In genomic region chr8:126601325-126601724, GRCm38 (mm10) we compare ENCODE assay signal across 8 mouse cellular contexts. TPM values are rescaled to one million over a fixed set of nuclear protein-coding genes. Genes with fewer than 3 reads are reported as not detected.
DNase-seq lines count a peak whose midpoint lies in the region; ATAC-seq and TF ChIP-seq lines count a peak whose summit lies in the region.
"Had no signal": no experiment of that assay in that cellular context is flagged by ENCODE, and none has a peak within 500 bp of the region (broad histone marks: within the 10 kb centered on the region; RNA-seq: fewer than 3 reads in every experiment).

No protein-coding gene starts in this region.

- no peak overlapping the region for H3K4me3 ChIP-seq in kidney, postnatal 0 days (replicated peaks; ENCODE audit: low read depth, low read length)
- H3K4me3 ChIP-seq in ES-Bruce4 (ENCODE audit: low read depth, low read length), result no peak overlapping the region
- H3K4me3 ChIP-seq in embryonic facial prominence, embryonic 12.5 days, result no peak overlapping the region

- H3K36me3 ChIP-seq in kidney, postnatal 0 days (ENCODE audit: insufficient read depth, low read length), result no peaks in the 10 kb centered on the region
- H3K36me3 ChIP-seq in ES-Bruce4 (ENCODE audit: control insufficient read depth, insufficient read depth, low read length, poor library complexity, severe bottlenecking), result no peaks in the 10 kb centered on the region
- no peaks in the 10 kb centered on the region for H3K36me3 ChIP-seq in embryonic facial prominence, embryonic 12.5 days

- H3K9me3 ChIP-seq in kidney, postnatal 0 days (replicated peaks; ENCODE audit: low read length), result no peaks in the 10 kb centered on the region
- peaks cover 19% of the 10 kb centered on the region for H3K9me3 ChIP-seq in ES-Bruce4 (replicated peaks; ENCODE audit: control insufficient read depth, insufficient read depth, low read length, poor library complexity, severe bottlenecking)
- no peaks in the 10 kb centered on the region for H3K9me3 ChIP-seq in embryonic facial prominence, embryonic 12.5 days

- DNase-seq in kidney, postnatal 0 days (ENCODE audit: low spot score), result no peak
- no peak for DNase-seq in kidney, postnatal 25 days
- DNase-seq in left cerebral cortex, postnatal 14 days (ENCODE audit: low spot score in 2 of 2), result no peak
- DNase-seq: cerebellum, adult 11 months had no signal

- no peaks in the 10 kb centered on the region for H3K27me3 ChIP-seq in kidney, postnatal 0 days (ENCODE audit: insufficient read depth, low read length)
- no peaks in the 10 kb centered on the region for H3K27me3 ChIP-seq in ES-Bruce4 (ENCODE audit: control insufficient read depth, insufficient read depth, low read length, poor library complexity, severe bottlenecking)
- H3K27me3 ChIP-seq in embryonic facial prominence, embryonic 12.5 days, result no peaks in the 10 kb centered on the region

- no peak for TF ChIP-seq CTCF in kidney, postnatal 0 days (IDR thresholded peaks at IDR 0.05; ENCODE audit: low read depth)
- no peak for TF ChIP-seq CTCF in ES-Bruce4 (IDR thresholded peaks at IDR 0.05; ENCODE audit: low read depth, low read length)

- H3K4me2 ChIP-seq in kidney, postnatal 0 days (ENCODE audit: low read length), result no peak overlapping the region
- no peak overlapping the region for H3K4me2 ChIP-seq in embryonic facial prominence, embryonic 12.5 days (replicated peaks)

- 49% methylated on average over 5 of the region's 5 CpGs for WGBS in kidney, postnatal 0 days
- 25% methylated on average over 5 of the region's 5 CpGs for WGBS in embryonic facial prominence, embryonic 12.5 days

- TF ChIP-seq POLR2A in ES-Bruce4 (IDR thresholded peaks at IDR 0.05; ENCODE audit: insufficient read depth, low read length), result no peak

- peak; percentile 93 for TF ChIP-seq EP300 in ES-Bruce4 (IDR thresholded peaks at IDR 0.05; ENCODE audit: insufficient read depth, low read depth, low read length)

- no peak for ATAC-seq in kidney, postnatal 0 days (replicated peaks; ENCODE audit: low FRiP score, low read depth)
- ATAC-seq in embryonic facial prominence, embryonic 12.5 days (ENCODE audit: insufficient number of reproducible peaks, insufficient read depth, low FRiP score, low TSS enrichment), result no peak
- peak; percentile 37 for ATAC-seq in inflammation-experienced regulatory T-cells, adult 6 months
- ATAC-seq in megakaryocyte progenitor cell, adult 5-6 weeks (replicated peaks; ENCODE audit: poor library complexity), result no peak

- intact Hi-C loops in left cerebral cortex, postnatal 14 days (cut with DNase I), result loop anchor here (5.0 kb wide), 1 partner anchor 36 kb away; no protein-coding TSS in a partner anchor

- peak overlapping the region; percentile 43 for H3K27ac ChIP-seq in kidney, postnatal 0 days
- peak overlapping the region; percentile 95 for H3K27ac ChIP-seq in ES-Bruce4 (ENCODE audit: insufficient read depth, low read length)
- H3K27ac ChIP-seq in embryonic facial prominence, embryonic 12.5 days, result peak overlapping the region; percentile 78

- no peak overlapping the region for H3K9ac ChIP-seq in kidney, postnatal 0 days (ENCODE audit: low read depth, low read length)
- H3K9ac ChIP-seq in ES-Bruce4 (ENCODE audit: low read depth, poor library complexity, severe bottlenecking), result peak overlapping the region; percentile 10; the same call in 1 of the 2 replicates
- no peak overlapping the region for H3K9ac ChIP-seq in embryonic facial prominence, embryonic 12.5 days

- peaks cover 41% of the 10 kb centered on the region for H3K4me1 ChIP-seq in kidney, postnatal 0 days (replicated peaks; ENCODE audit: insufficient read depth, low read length)
- H3K4me1 ChIP-seq in ES-Bruce4 (ENCODE audit: control insufficient read depth, insufficient read depth, low read length), result peaks cover 2% of the 10 kb centered on the region
- peaks cover 51% of the 10 kb centered on the region for H3K4me1 ChIP-seq in embryonic facial prominence, embryonic 12.5 days

RNA-seq across cellular contexts. Expression of gene Irf2bp2, which starts 7.5 kb away (rescaled TPM):
- 15.6 and 16.2 TPM in 2 replicates for polyA plus RNA-seq in kidney, postnatal 0 days (2015; fragmentation: Nextera tagmentation; extraction: Ambion mirVana)
- 37.6 and 39.6 TPM in 2 replicates for polyA plus RNA-seq in ES-Bruce4 (2011; ENCODE audit: insufficient read depth, insufficient read length, low read depth, missing spikeins)
- 11.5 and 12.0 TPM in 2 replicates for polyA plus RNA-seq in embryonic facial prominence, embryonic 12.5 days (2016; fragmentation: Nextera tagmentation; extraction: Ambion mirVana)
- 10 to 100 TPM; 16.7 to 25.3 (median 24.5) TPM for polyA plus RNA-seq in inflammation-experienced regulatory T-cells, adult 6 months (2017; shearing (Covaris generic))
- 10 to 100 TPM; 56.9 to 62.5 TPM for total RNA-seq in left cerebral cortex, postnatal 14 days (2021)
- 109 and 114 TPM in 2 replicates for total RNA-seq in megakaryocyte progenitor cell, adult 5-6 weeks (2015)
- 95.7 and 110 TPM in 2 replicates for total RNA-seq in megakaryocyte progenitor cell, adult 5-6 weeks (2017)

Comparison
In these comparisons a context has a peak if more than half of its experiments do, and no peak if none do; other contexts are left out.
1. H3K27ac ChIP-seq: peak in every context shown above with its lines; median percentile 95 in ES-Bruce4; 78 in embryonic facial prominence, embryonic 12.5 days; 43 in kidney, postnatal 0 days.